Mouse (Mus musculus) retina, embryonic 14.5 days (tissue): Measurements from ENCODE around the gene Cd101.
A peak's percentile ranks its signal among the peaks of the same experiment; 100 is the strongest.

ENCODE experiments used
- DNase-seq: peaks from one replicate; pipeline ENCODE4 v3.0.0-alpha.2; 2015; ENCODE audit warnings: low spot score

Cd101 gene

DNA sequence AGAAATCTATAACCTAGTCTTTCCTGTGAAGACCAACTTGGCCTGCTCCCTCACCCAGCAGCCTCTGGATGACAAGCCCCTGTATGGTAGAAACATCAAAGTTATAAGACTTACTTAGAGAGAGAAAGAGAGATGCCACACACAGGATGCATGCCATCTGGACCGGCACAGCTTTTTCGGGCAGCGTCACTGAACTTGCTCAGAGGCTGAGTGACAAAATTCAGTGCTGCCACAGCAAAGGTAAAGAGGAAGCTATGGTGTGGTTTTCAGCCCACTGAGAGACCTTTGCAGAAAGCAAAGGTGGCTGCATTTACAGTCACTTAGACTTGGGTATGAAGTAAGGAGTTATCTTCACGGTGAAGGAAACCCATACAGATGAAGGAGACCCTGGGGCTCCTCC, at the start of gene Cd101:
Gene Cd101, minus strand, starts transcription at position 218 of the 400 bp plus-strand sequence.
- no peak for DNase-seq

DNA sequence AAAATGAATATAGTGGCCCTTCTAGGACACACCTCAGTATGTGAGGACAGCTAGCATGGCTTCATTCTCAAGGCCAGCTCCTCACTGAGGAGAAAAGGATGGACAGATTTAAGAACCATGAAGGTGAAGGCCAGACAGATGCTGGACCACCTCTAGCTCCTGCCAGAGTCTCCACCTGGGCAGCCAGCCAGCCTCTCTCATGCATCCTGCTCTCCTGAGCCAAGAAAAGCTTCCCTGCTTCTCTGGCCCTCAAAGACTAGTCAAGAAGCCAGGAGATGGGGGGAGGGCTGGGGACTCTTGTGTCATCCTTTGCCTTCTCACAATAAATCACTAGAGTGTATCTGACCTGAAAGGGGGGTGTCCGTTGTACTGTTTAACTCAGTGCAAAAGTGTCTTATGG, 49.0 kb upstream of the Cd101 start:
- no peak for DNase-seq

DNA sequence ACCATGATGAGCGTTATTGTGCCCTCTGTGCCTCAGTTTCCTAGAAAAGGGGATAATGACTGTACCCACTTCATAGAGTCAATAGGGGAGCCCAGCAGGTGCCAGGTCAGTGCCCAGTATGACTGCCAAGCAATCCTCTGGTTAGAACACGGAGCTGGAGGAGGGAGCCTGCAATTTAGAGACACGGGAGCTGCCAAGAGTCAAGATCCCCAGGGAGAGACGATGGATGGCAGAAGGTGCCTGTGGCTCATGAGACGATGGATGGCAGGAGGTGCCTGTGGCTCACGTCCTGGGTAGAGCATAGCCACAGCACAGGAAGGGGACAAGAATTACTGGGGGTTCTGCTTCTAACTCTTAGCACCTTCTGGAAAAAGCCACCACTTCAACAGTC, 48.3 kb upstream of the Cd101 start:
- no peak for DNase-seq

DNA sequence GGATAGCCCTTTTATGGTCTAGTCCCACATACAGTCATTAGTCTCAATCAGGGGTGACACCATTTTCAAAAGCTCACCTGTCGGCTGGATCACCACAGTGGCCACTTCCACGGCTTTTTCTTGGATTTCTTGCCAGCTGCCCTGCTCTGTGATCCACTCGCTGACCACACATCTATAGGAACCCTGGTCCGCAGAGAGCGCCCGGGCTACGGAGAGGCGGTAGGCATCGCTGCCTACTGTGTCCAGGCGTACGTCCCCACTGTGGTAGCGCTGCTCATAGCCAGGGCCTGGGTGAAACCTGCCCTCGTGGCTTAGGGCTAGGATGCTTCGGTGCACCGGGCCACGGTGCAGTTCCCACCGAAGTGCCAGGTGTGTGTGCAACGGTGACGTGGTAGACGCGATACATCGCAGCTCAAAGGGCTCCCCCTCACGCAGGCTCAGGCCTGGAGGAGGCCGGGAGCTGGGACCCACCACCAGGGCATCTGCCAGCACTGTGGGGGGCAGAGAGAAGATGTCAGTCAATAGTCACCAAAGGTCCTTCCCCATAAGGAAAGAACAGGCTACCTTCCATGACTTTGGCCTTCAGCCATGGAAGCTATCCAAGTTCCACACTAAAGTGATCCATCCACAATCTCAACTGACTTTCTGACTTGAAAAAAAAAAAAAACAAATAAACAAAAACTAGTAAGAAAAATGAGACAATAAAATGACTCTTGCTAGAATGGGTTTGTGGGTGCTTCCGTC, 47.8 kb upstream of the Cd101 start:
- no peak for DNase-seq

DNA sequence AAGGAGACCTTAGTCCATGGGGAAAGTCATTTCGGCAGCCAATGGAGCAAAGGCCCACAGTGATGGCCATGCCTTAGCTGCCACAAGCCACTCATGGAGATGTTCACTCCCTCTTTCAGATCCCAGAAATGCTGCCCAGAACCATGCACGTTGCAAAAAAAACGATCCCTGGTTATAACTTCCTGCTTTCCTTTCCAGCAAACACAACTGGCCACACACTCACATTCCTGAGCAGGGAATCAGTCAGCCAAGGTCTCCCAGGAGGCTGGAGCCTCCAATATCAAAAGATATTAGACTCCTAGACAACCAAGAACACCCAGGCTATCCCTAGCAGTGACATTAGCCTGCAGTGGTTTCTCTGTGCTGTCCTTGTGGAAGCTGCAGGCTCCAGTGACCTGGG, 46.5 kb upstream of the Cd101 start:
- DNase-seq = no peak

DNA sequence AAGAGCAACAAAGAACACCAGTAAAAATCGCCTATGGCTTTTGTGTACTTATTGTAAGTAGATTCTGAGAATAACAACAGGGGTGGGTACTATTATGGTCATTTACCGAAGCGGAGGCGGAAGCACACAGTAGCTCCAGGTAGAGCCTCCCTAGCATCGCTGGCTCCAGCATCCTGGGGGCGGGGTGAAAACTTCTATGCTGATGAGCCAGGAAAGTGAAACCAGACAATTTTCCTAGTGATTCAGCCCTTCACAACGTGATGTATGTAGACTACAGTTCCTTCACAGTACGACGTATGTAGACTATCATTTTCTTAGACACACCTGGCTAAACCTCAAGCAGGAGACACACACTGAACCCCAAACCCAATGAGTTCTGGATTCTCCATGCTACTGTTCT, 44.0 kb upstream of the Cd101 start:
- no peak for DNase-seq

DNA sequence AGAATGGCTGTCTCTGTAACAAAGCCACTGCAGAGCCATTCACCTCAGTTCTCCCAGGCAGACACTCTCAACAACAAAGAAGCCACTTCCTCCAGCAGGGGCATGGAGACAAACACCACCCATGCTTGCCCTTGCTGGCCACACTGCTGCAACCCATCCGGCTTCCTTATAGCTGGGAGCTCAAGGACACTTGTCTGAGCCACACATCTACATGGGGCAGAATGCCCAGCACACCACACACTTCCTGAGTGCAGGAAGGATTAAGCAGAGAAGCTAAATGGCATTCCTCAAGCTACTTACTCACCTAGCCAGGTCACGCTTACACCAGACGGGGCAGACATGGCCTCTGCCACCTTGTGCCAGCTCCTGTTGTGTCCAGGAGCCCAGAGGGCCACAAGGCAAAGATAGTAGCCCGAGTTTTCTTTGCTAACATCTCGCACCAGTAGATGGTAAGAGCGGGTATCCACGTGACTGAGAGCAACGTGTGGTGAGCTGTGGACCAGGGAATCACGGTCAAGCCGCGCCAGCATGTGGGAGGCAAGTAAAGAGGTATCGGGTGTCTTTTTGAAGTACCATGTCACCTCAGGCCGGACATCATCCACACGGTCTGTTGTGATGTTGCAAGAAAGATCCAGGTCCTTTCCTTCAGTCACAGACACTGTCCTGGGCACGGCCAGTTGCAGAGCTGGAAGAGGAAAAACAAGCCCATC, 43.3 kb upstream of the Cd101 start:
- DNase-seq = no peak

DNA sequence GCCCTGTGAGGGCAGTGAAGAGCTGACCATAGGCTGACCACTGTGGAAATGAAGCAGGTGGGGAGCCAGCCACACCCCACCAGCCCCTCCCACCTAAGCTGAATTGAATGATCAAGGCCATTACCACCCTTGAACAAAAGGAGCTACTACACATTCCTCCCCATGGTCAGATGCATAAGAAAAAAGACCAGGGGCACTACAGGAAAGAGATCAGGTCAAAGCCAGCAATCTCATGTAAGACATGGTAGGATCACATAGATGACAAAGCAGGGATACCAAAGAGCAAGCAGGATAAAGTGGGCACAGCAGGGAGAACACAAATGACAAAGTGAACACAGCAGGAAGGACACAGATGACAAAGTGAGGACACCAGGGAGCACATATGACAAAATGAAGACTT, 42.2 kb upstream of the Cd101 start:
- no peak for DNase-seq

DNA sequence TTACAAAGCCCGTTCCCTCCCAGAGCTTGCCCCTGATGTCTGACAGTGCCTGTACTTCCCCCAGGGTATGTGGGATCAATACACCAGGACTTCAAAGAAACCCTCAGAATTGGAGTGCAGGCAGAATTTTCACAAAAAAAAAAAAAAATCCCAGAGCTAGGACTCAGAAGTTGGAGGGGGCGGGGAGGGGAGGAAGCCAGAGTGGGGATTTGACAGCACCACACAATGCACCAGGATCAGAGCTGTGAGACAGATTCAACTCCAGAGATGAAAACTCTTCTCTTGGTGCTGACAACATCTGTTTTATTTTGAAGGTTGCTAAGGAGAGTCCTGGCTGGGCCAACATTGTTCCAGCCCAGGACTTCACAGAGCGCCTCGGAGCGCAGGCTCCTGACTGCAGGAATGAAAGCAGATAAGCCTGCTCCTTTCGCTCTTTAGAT, 41.5 kb upstream of the Cd101 start:
- DNase-seq = no peak

DNA sequence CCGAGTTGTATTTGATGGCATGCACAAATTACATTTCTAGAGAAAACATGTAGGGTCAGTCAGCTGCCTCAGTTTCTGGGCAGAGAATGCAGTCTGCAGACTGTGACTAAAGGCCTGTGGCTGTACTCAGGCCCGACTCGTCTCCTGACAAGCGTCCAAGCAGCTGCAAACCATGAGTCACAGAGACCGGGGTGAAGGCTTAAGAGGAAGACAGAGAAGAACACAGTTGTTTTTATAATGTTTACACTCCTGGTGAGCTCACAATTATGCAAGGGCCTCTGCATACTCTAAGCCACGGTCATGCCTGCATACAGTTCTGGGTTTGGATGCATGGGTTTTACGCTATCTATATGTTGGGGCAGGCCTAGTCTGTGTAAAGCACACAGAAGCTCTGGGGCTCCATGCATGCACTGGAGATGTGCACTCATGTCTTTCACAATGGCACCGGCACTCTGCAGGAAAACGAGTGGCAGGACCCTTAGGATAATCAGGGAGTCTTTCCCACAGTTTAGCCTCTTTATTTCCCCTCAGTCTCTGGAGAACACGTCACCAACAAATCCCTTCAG, 41.0 kb upstream of the Cd101 start:
- DNase-seq = no peak

DNA sequence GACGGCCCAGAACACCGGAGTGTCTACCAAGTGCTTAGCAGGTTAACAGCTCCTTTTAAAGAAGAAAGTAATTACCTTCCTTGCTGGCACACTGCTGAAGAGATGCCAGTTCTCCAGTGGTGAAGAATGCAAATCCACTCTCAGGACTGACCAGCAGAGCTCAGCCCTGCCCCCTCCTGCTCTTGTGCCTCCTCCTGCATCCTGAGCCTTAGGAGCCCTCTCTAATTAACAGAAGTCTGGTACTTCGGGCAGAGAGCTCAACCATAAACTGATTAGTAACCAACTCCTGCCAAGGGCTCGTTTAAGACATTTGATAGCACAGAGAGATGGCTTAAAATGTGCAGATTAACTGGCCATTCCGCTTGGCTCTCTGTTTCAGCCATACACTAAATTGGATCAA, 39.3 kb upstream of the Cd101 start:
- DNase-seq = peak; percentile 54

DNA sequence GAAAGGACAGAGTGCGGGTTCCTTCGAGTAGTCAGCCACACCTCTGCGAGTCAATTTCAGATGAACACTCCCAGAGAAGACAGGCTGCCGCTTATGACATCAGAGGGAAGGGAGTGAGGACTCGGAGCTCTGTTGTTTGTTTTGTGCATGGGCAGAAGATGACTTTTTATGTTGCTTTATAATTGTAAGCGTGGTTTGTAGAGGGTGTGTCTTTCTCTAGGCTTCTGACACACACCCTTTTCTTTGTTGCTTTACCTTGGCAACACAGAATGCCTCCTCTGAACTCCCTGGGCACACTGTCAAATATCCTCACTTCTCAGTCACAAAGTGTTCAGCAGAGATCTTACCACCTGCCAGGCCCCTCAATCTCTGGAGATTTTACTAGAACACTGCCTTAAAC, 36.8 kb upstream of the Cd101 start:
- DNase-seq = no peak

DNA sequence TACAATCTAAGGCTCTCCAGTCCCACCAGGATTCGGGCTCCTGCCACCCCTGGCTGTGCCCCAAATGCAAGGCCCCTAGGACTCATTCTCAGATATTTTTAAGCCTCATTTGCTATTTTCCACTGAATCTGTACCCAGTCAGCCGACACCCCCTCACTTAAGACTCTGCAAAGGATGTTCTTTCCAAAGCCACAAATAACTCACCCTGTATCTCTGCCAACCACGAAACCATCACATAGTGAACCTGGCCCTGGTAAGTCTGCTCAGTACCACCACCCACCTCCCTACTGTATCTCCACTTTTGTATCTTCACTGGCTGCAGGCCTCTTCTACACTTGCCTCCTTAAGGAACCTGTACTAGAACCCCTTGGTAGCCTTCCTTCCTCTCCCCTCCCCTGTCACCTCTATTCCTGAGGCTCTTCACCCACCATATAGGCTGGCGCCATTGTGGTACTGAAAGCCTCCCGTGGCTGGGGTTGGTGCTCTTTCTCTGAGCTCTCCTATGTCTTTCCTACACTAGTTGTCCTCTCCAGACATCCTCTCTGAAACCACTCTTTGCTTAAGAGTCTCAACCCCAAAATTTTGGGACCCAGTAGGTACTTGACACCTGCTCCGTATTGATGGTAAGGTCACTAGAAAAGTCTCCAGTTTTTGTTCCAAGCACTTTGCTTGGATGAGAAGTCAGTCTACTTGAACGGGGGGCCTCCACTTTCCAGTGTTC, 32.7 kb upstream of the Cd101 start:
- DNase-seq = no peak

DNA sequence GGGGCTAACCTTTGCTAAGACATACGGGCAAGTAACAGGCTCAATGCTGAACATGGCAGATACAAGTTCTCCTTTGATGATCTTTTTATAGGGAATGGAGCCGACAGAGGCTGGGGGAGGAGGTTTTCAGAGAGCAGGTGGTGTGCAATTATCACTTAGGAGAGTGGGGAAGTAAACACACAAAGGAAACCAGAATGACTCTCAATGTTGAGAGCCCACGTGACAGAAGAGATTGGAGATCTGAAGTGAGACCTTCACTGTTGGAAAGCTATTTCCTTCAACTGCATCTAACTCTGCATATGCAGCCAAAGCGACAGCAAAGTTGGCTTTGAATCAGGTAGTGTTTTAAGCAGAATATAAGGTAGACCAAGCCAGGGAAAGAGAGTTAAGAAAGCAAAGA, 29.9 kb upstream of the Cd101 start:
- no peak for DNase-seq

DNA sequence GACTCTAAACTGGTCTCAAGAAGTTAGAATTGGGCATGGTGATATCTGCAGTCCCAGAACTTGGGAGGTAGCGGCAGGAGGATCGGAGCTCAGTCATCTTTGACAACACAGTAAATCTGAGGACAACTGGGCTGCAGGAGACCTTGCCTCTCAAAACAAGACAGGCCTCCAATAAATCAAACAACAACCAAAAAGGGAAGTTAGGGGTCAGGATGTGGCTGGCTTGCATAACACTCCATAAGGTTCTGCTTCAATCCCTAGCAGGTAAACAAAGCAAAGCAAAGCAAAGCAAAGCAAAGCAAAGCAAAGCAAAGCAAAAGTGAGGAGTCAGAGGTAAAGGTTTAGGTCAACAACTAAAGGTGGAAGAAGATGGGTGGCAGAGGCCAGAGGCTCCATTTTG, 28.8 kb upstream of the Cd101 start:
- DNase-seq = no peak

DNA sequence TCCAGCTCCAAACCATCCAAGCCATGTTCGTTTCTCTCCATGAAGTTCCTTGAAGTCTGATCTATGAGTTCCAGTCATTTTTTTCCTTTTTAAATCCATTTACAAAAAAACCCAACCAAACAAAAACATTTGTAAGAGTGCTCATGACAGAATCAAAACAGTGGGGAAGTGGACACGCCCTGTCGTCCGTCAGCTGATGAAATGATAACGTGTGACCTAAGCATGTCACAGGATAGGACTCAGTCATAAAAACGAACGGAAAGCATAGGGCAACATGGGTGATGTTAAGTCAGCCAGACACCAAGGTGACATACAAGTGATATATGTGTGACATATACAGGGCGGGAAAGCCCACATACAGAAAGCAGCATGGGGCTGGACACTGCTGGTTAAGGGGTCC, 25.9 kb upstream of the Cd101 start:
- DNase-seq = no peak

DNA sequence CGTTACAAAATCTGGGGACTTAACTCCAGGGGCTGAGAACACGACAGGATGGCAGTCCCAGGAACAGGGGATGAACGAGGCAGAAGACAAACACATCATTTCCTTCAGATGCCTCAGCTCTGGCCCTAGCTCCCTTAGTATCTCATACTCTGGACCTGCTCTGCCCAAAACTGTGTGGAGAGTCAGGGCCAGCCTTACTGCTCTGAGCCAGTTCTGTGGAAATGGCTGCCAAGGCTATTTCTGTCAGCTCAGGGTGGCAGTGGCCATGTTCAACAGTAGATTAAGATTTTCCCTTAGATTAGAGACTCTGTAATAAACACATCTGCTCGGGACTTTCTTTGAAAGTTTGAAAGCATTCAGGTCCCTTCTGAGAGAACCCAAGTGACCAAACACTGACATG, 22.2 kb upstream of the Cd101 start:
- DNase-seq = no peak

DNA sequence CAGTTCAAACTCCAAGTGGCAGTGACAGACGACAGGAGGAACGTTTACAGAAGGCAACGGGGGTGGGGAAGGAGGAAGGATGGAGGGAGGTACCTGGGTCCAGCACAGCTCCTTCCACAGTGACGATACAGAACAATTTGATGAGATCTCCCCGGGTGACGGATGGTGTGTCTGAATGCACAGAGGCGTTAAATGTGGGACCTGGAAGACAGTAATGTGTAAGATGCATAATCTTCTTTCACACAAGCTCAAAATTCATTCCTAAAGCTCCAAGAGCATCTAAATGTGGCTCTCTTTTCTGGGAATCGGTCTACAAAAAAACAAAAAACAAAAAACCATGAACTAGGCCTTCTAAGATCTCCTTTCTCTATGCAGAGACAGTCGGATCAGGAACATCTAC, 20.6 kb upstream of the Cd101 start:
- no peak for DNase-seq

DNA sequence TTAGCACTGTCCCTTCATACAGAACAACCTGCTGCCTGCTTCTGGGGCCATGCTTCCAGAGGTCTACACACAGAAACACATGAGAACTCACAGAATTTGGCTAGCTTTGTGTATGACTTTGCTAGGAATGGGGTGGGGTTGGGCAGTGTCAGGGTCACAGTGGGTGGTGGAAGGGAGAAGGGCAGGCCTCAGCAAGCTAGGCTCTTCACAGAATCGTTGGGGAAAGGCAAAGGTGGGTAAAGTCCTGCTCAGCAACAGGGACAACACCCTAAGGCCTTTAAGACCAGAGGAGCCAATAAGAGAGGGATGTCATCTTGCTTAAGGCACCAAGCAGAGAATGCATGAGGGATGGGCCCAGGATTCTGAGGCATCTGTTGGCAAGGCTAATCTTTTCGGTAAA, 19.4 kb upstream of the Cd101 start:
- no peak for DNase-seq

DNA sequence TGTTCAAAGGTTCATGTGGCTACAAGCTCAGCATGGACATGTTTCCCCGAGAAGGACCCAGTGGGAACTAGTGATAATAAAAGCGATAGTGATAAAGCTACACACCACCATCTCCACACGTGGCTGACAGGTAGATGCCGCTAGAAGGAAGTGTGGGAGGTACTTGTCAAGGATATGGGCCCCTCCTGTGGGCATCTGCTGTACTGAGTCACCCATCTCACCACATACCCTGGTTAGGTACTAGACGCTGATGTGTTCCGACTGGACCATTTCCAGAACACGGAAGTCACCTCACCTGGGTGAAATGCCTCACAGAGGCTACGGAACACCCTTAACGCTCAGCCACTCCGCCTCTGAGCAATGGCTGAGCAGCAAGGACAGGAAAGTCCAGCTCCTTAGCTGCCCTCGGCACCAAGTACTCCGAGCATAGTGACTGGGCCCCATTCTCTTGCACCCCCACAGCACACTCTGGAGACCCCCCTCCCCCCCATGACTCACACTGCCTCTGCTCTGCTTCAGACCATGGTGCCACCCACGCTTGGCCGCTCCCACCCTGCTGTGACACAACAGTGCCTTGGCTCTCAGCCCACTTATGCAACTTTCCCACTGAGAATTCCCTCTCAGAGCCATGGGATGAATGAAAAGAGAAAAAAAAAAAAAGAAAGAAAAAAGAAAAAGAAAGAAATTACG, 18.4 kb upstream of the Cd101 start:
- DNase-seq = peak; percentile 12

DNA sequence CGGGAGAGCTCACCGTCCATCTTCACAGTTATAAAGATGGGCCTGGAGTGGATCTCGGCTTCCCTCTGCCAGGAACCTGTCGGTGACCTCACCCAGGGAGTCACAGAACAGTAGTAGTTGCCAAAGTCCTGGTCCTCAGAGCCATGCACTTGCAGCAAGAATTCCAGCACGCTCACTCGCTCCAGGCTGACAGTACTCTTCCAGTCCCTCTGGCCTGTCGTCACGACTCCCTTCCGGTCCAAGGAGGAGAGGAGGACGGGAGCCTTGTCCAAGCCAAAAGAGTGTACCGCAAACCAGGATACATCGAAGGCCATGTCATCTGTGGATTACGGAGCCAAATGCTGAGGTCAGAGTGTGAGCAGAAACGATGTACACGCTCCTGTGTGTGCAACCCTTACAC, 16.1 kb upstream of the Cd101 start:
- DNase-seq = no peak

DNA sequence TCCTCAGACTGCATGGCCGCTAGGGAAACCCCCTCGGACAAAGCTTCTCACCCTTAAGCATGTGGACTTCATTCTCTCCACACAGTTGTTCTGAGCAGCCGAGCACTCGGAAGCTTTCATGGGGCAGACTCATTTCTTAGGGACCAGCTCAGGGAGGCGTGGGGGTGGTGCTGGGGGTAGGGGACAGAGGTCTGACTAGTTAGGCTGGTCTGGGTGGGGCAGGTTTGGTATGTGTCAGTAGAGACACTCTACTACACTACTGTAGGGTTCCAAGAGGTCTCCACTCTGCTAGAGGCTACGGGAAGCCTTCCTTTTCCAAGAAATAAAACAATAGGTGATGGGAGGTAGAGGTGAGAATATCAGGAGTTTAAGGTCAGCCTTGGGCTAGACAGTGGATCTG, 15.3 kb upstream of the Cd101 start:
- no peak for DNase-seq
